Mouse (Mus musculus) lung, postnatal 0 days (tissue): ENCODE data around the gene Tmem233. TPM values are rescaled to one million over a fixed set of nuclear protein-coding genes. Genes with fewer than 3 reads are reported as not detected.

Experiments used
- ATAC-seq: fragments of 200-750 bp; cut with Nextera tagmentation; 2 replicates; pipeline ENCODE4 v1.8.0; 2017; ENCODE audit warnings: moderate library complexity
- DNase-seq: peaks from one replicate; pipeline ENCODE4 v3.0.0-alpha.2; 2016; ENCODE audit warnings: low spot score
- H3K27ac ChIP-seq: fragments of 300-500 bp; sonication (generic); 2 replicates; pipeline ENCODE4 v1.5.1; 2014; ENCODE audit warnings: antibody characterized with exemption, mild to moderate bottlenecking, low read length, mixed read lengths
- H3K27me3 ChIP-seq: fragments of 300-500 bp; sonication (generic); replicated peaks from 2 replicates; pipeline ENCODE4 v1.6.1; 2014; ENCODE audit warnings: low read length, mixed read lengths; ENCODE audit not compliant: insufficient read depth
- H3K36me3 ChIP-seq: fragments of 300-500 bp; sonication (generic); 2 replicates; pipeline ENCODE4 v1.6.1; 2014; ENCODE audit warnings: low read length, mixed read lengths; ENCODE audit not compliant: insufficient read depth
- H3K4me1 ChIP-seq: fragments of 300-500 bp; sonication (generic); 2 replicates; pipeline ENCODE4 v1.6.1; 2014; ENCODE audit warnings: antibody characterized with exemption, low read depth, low read length, mixed read lengths; ENCODE audit not compliant: insufficient read depth
- H3K4me2 ChIP-seq: fragments of 300-500 bp; sonication (generic); replicated peaks from 2 replicates; pipeline ENCODE4 v1.6.1; 2014; ENCODE audit warnings: low read depth, mild to moderate bottlenecking, low read length, moderate library complexity, mixed read lengths
- H3K4me3 ChIP-seq: fragments of 300-500 bp; sonication (generic); 2 replicates; pipeline ENCODE4 v1.5.1; 2014; ENCODE audit warnings: low read depth, low read length
- H3K9ac ChIP-seq: fragments of 300-500 bp; sonication (generic); replicated peaks from 2 replicates; pipeline ENCODE4 v1.6.1; 2014; ENCODE audit warnings: low read depth, mild to moderate bottlenecking
- H3K9me3 ChIP-seq: fragments of 300-500 bp; sonication (generic); 2 replicates; pipeline ENCODE4 v1.6.1; 2016; ENCODE audit warnings: low read length, mixed read lengths
- CTCF ChIP-seq: IDR thresholded peaks from 2 replicates; pipeline ENCODE4 v1.5.1; 2016; ENCODE audit warnings: antibody characterized with exemption, mild to moderate bottlenecking
- EP300 ChIP-seq: IDR thresholded peaks from 2 replicates; pipeline ENCODE4 v1.6.1; 2016; ENCODE audit warnings: antibody characterized with exemption, mild to moderate bottlenecking, control low read depth
- WGBS: fragments of 180-500 bp; shearing (Covaris S2); extraction: QIAGEN DNeasy Blood & Tissue Kit; methylation state at CpG from one replicate; pipeline ENCODE4 v1.1.7; 2014; 5-methylcytosine and 5-hydroxymethylcytosine counted together
- polyA plus RNA-seq: library from polyadenylated mRNA; unstranded; fragments of >200 nt; fragmentation: Nextera tagmentation; extraction: Ambion mirVana; gene quantifications from 2 replicates; pipeline ENCODE4 v1.2.1, GENCODE M21; 2015

The Tmem233 gene
- polyA plus RNA-seq, 1 experiment from 2014 or later: 0.18 TPM

GRCm38 (mm10) chr5:116052171-116052570 is 30.9 kb downstream of the Tmem233 start:
- TF ChIP-seq CTCF (no peak), EP300 (no peak)
- Histone ChIP-seq H3K4me1 (no peaks in the 10 kb centered on the region), H3K27me3 (no peaks in the 10 kb centered on the region), H3K4me2 (no peak overlapping the region), H3K36me3 (no peaks in the 10 kb centered on the region), H3K9me3 (no peaks in the 10 kb centered on the region), H3K9ac (no peak overlapping the region), H3K27ac (no peak overlapping the region), H3K4me3 (no peak overlapping the region)
- WGBS: 66% methylated on average over 5 of the region's 5 CpGs
- DNase-seq (no peak), ATAC-seq (no peak)

GRCm38 (mm10) chr5:116049821-116050220 is 33.2 kb downstream of the Tmem233 start:
- Histone ChIP-seq H3K9ac (no peak overlapping the region), H3K4me3 (no peak overlapping the region), H3K4me1 (no peaks in the 10 kb centered on the region), H3K4me2 (no peak overlapping the region), H3K9me3 (no peaks in the 10 kb centered on the region), H3K27ac (no peak overlapping the region), H3K27me3 (no peaks in the 10 kb centered on the region), H3K36me3 (no peaks in the 10 kb centered on the region)
- DNase-seq (no peak), ATAC-seq (no peak)
- WGBS: 74% methylated on average over 4 of the region's 4 CpGs
- TF ChIP-seq CTCF (no peak), EP300 (no peak)

- TF ChIP-seq CTCF (no peak), EP300 (no peak)
- Histone ChIP-seq H3K4me1 (no peaks in the 10 kb centered on the region), H3K4me3 (no peak overlapping the region), H3K9me3 (no peaks in the 10 kb centered on the region), H3K9ac (no peak overlapping the region), H3K36me3 (no peaks in the 10 kb centered on the region), H3K27ac (no peak overlapping the region), H3K27me3 (no peaks in the 10 kb centered on the region), H3K4me2 (no peak overlapping the region)
- WGBS: 57% methylated on average over 3 of the region's 3 CpGs
- DNase-seq: no peak
- no peak for ATAC-seq
These were observed 34.7 kb downstream of the Tmem233 start for GRCm38 (mm10) chr5:116048321-116048720.

GRCm38 (mm10) chr5:116046246-116046645 is 36.8 kb downstream of the Tmem233 start:
- H3K36me3 ChIP-seq: no peaks in the 10 kb centered on the region
- no peak overlapping the region for H3K4me2 ChIP-seq
- no peak overlapping the region for H3K4me3 ChIP-seq
- H3K9ac ChIP-seq: no peak overlapping the region
- WGBS: 67% methylated on average over 4 of the region's 4 CpGs
- H3K27me3 ChIP-seq: no peaks in the 10 kb centered on the region
- H3K4me1 ChIP-seq: no peaks in the 10 kb centered on the region
- no peak overlapping the region for H3K27ac ChIP-seq
- ATAC-seq (no peak), DNase-seq (no peak)
- no peaks in the 10 kb centered on the region for H3K9me3 ChIP-seq
- TF ChIP-seq CTCF (no peak), EP300 (no peak)

- no peak overlapping the region for H3K4me3 ChIP-seq
- no peaks in the 10 kb centered on the region for H3K27me3 ChIP-seq
- no peak overlapping the region for H3K4me2 ChIP-seq
- DNase-seq (no peak), ATAC-seq (no peak)
- H3K9me3 ChIP-seq: no peaks in the 10 kb centered on the region
- H3K9ac ChIP-seq: no peak overlapping the region
- 84% methylated on average over 8 of the region's 8 CpGs for WGBS
- TF ChIP-seq EP300 (no peak), CTCF (no peak)
- H3K36me3 ChIP-seq: no peaks in the 10 kb centered on the region
- no peak overlapping the region for H3K27ac ChIP-seq
- H3K4me1 ChIP-seq: no peaks in the 10 kb centered on the region
These were observed 37.5 kb downstream of the Tmem233 start for GRCm38 (mm10) chr5:116045581-116045980.

- DNase-seq: no peak
- H3K27me3 ChIP-seq: no peaks in the 10 kb centered on the region
- WGBS: 60% methylated on average over 7 of the region's 7 CpGs
- no peak for ATAC-seq
- no peak overlapping the region for H3K27ac ChIP-seq
- no peaks in the 10 kb centered on the region for H3K9me3 ChIP-seq
- H3K4me3 ChIP-seq: no peak overlapping the region
- H3K4me1 ChIP-seq: no peaks in the 10 kb centered on the region
- H3K36me3 ChIP-seq: no peaks in the 10 kb centered on the region
- TF ChIP-seq EP300: no peak
- TF ChIP-seq CTCF: no peak
- H3K4me2 ChIP-seq: no peak overlapping the region
- H3K9ac ChIP-seq: no peak overlapping the region
These were observed 40.8 kb downstream of the Tmem233 start for GRCm38 (mm10) chr5:116042241-116042640.

GRCm38 (mm10) chr5:116039706-116040105 is 43.3 kb downstream of the Tmem233 start:
- Histone ChIP-seq H3K27me3 (no peaks in the 10 kb centered on the region), H3K4me2 (peak overlapping the region; percentile 46), H3K4me1 (no peaks in the 10 kb centered on the region), H3K9me3 (no peaks in the 10 kb centered on the region), H3K4me3 (peak overlapping the region; percentile 8; the same call in 1 of the 2 replicates), H3K36me3 (no peaks in the 10 kb centered on the region), H3K27ac (no peak overlapping the region), H3K9ac (no peak overlapping the region)
- WGBS: 19% methylated on average over 11 of the region's 11 CpGs
- TF ChIP-seq EP300: no peak
- TF ChIP-seq CTCF: no peak
- DNase-seq: no peak
- no peak for ATAC-seq
